Mouse (Mus musculus) intestine, postnatal 0 days (tissue): ENCODE measurements around the gene Prrt1. TPM values are rescaled to one million over a fixed set of nuclear protein-coding genes. Genes with fewer than 3 reads are reported as not detected.

Experiments
- ATAC-seq: fragments of 200-750 bp; cut with Nextera tagmentation; 2 replicates; pipeline ENCODE4 v1.8.0; 2017; ENCODE audit warnings: mild to moderate bottlenecking, moderate TSS enrichment, moderate library complexity
- H3K27ac ChIP-seq: fragments of 300-500 bp; sonication (generic); 2 replicates; pipeline ENCODE4 v1.5.1; 2014; ENCODE audit warnings: mild to moderate bottlenecking, low read depth, low read length, moderate library complexity
- H3K27me3 ChIP-seq: fragments of 300-500 bp; sonication (generic); replicated peaks from 2 replicates; pipeline ENCODE4 v1.6.1; 2014; ENCODE audit warnings: low read length, mixed read lengths; ENCODE audit not compliant: control insufficient read depth, insufficient read depth
- H3K36me3 ChIP-seq: fragments of 300-500 bp; sonication (generic); 2 replicates; pipeline ENCODE4 v1.6.1; 2014; ENCODE audit warnings: mild to moderate bottlenecking, moderate library complexity; ENCODE audit not compliant: control insufficient read depth, insufficient read depth
- H3K4me1 ChIP-seq: fragments of 300-500 bp; sonication (generic); replicated peaks from 2 replicates; pipeline ENCODE4 v1.6.1; 2014; ENCODE audit warnings: antibody characterized with exemption, low read length, mixed read lengths; ENCODE audit not compliant: control insufficient read depth, insufficient read depth
- H3K4me2 ChIP-seq: fragments of 300-500 bp; sonication (generic); replicated peaks from 2 replicates; pipeline ENCODE4 v1.6.1; 2014; ENCODE audit warnings: low read depth, mild to moderate bottlenecking, moderate library complexity
- H3K4me3 ChIP-seq: fragments of 300-500 bp; sonication (generic); 2 replicates; pipeline ENCODE4 v1.5.1; 2014; ENCODE audit warnings: low read depth, low read length
- H3K9ac ChIP-seq: fragments of 300-500 bp; sonication (generic); 2 replicates; pipeline ENCODE4 v1.6.1; 2014; ENCODE audit warnings: mild to moderate bottlenecking, low read depth, low read length
- H3K9me3 ChIP-seq: fragments of 300-500 bp; sonication (generic); 2 replicates; pipeline ENCODE4 v1.6.1; 2016; ENCODE audit warnings: mixed run types; ENCODE audit not compliant: control insufficient read depth
- CTCF ChIP-seq: sonication (generic); IDR thresholded peaks from 2 replicates; pipeline ENCODE4 v1.5.1; 2016; ENCODE audit warnings: low read depth, mild to moderate bottlenecking, control low read depth, antibody characterized with exemption, moderate library complexity
- WGBS: fragments of 180-500 bp; shearing (Covaris S2); extraction: QIAGEN DNeasy Blood & Tissue Kit; methylation state at CpG from one replicate; pipeline ENCODE4 v1.1.7; 2014; 5-methylcytosine and 5-hydroxymethylcytosine counted together
- polyA plus RNA-seq: library from polyadenylated mRNA; unstranded; fragments of >200 nt; fragmentation: Nextera tagmentation; extraction: Ambion mirVana; gene quantifications from 2 replicates; pipeline ENCODE4 v1.2.1, GENCODE M21; 2015

Gene Prrt1
- polyA plus RNA-seq, 1 experiment from 2014 or later, result 0.47 TPM

GRCm38 (mm10) chr17:34603375-34604060 is 25.8 kb upstream of the Prrt1 start, which contains the start of gene Rnf5:
Gene Rnf5 (minus strand): TSS chr17:34603690.
- peak; percentile 95 for ATAC-seq
- H3K4me2 ChIP-seq, result peak within 1 kb of the TSS; percentile 91
- peaks cover 21% of the 10 kb centered on the region; the same call in 1 of the 2 replicates for H3K36me3 ChIP-seq
- peak within 1 kb of the TSS; percentile 79 for H3K4me3 ChIP-seq
- H3K9ac ChIP-seq, result peak within 1 kb of the TSS; percentile 85
- 1% methylated on average over 30 of the region's 30 CpGs for WGBS
- peak within 1 kb of the TSS; percentile 91 for H3K27ac ChIP-seq
- TF ChIP-seq CTCF, result no peak
- peaks cover 7% of the 10 kb centered on the region; the same call in 1 of the 2 replicates for H3K4me1 ChIP-seq
- H3K9me3 ChIP-seq, result no peaks in the 10 kb centered on the region
- H3K27me3 ChIP-seq, result no peaks in the 10 kb centered on the region

GRCm38 (mm10) chr17:34604061-34604508 is 25.2 kb upstream of the Prrt1 start, which contains the start of gene Agpat1:
Gene Agpat1 (plus strand): TSS chr17:34604262.
- ATAC-seq, result peak; percentile 86
- H3K27me3 ChIP-seq, result no peaks in the 10 kb centered on the region
- peaks cover 7% of the 10 kb centered on the region; the same call in 1 of the 2 replicates for H3K4me1 ChIP-seq
- no peak for TF ChIP-seq CTCF
- peak within 1 kb of the TSS; percentile 79 for H3K4me3 ChIP-seq
- H3K4me2 ChIP-seq, result peak within 1 kb of the TSS; percentile 91
- peak within 1 kb of the TSS; percentile 85 for H3K9ac ChIP-seq
- WGBS, result under 1% methylated on average over 32 of the region's 35 CpGs
- peak within 1 kb of the TSS; percentile 91 for H3K27ac ChIP-seq
- H3K9me3 ChIP-seq, result no peaks in the 10 kb centered on the region
- H3K36me3 ChIP-seq, result peaks cover 26% of the 10 kb centered on the region; the same call in 1 of the 2 replicates

- Histone ChIP-seq H3K4me3 (peak overlapping the region; percentile 79), H3K27me3 (no peaks in the 10 kb centered on the region), H3K36me3 (peaks cover 26% of the 10 kb centered on the region; the same call in 1 of the 2 replicates), H3K4me2 (peak overlapping the region; percentile 91), H3K9me3 (no peaks in the 10 kb centered on the region), H3K27ac (peak overlapping the region; percentile 91), H3K9ac (peak overlapping the region; percentile 85), H3K4me1 (0 out of 2 replicates have a peak, but pooled peaks cover 7% of the 10 kb centered on the region)
- ATAC-seq, result no peak
- WGBS, result 9% methylated on average over 24 of the region's 24 CpGs
- no peak for TF ChIP-seq CTCF
These were observed 24.7 kb upstream of the Prrt1 start for GRCm38 (mm10) chr17:34604511-34605237.

- WGBS, result under 1% methylated on average over 26 of the region's 30 CpGs
- Histone ChIP-seq H3K4me3 (peak overlapping the region; percentile 79), H3K9ac (peak overlapping the region; percentile 85), H3K27me3 (no peaks in the 10 kb centered on the region), H3K27ac (peak overlapping the region; percentile 91), H3K4me1 (0 out of 2 replicates have a peak, but pooled peaks cover 7% of the 10 kb centered on the region), H3K9me3 (no peaks in the 10 kb centered on the region), H3K36me3 (peaks cover 26% of the 10 kb centered on the region; the same call in 1 of the 2 replicates), H3K4me2 (peak overlapping the region; percentile 91)
- TF ChIP-seq CTCF, result no peak
- peak; percentile 8; the same call in 1 of the 2 replicates for ATAC-seq
These were observed 23.7 kb upstream of the Prrt1 start for GRCm38 (mm10) chr17:34605609-34606008.

- Histone ChIP-seq H3K4me1 (0 out of 2 replicates have a peak, but pooled peaks cover 7% of the 10 kb centered on the region), H3K27ac (peak overlapping the region; percentile 91), H3K4me2 (peak overlapping the region; percentile 91), H3K4me3 (peak overlapping the region; percentile 79), H3K36me3 (peaks cover 31% of the 10 kb centered on the region), H3K9me3 (no peaks in the 10 kb centered on the region), H3K9ac (peak overlapping the region; percentile 85), H3K27me3 (no peaks in the 10 kb centered on the region)
- no peak for ATAC-seq
- no peak for TF ChIP-seq CTCF
- 5% methylated on average over 32 of the region's 32 CpGs for WGBS
These were observed 22.9 kb upstream of the Prrt1 start for GRCm38 (mm10) chr17:34606186-34607039.
